Mouse (Mus musculus) ES-CJ7 (cell line): ENCODE measurements around the gene Cmtm4.

Experiments
- DNase-seq: peaks from one replicate; pipeline ENCODE4 v3.0.0; 2011; ENCODE audit warnings: low read depth, low spot score

Cmtm4 gene

GRCm38 (mm10) chr8:104411468-104411867, 15.9 kb upstream of the Cmtm4 start:
- no peak for DNase-seq

GRCm38 (mm10) chr8:104410628-104411273, 15.1 kb upstream of the Cmtm4 start:
- peak; percentile 83 for DNase-seq

DNA sequence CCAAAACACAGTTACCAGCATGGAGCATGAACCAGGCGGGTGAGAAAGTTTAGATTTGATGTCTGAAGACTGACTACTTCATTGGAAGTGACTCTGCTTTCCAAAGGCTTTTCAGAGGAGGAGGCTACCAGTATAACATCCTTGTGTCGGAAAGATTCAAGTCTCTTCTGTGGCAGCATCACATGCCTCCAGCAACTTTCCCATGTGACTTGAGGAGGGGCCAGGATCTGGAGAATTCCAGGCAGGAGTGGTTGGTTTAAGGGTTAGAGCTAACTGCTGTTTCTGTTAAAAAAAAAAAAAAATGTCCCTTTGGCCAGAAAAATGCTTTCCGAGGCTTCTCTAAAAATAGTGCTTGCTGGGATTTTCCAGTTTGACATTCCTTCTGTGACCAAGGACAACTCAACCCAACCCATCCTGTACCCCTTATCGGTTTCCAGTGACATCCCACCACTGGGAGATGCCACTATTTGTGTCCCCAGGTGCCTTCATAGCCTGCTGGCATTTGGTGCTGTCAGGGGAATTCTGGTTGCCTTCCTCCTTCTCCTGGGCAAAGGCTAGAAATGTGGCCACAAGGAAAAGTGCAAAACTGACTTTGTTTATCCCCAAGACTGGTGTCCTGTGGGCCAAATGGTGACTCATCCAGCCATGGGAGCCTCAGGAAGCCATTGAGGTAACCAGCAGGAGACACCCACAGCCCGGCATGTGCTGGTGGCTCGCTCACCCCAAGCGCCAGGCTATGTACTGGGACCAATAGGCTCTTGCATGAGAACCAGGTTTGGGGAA, 12.9 kb upstream of the Cmtm4 start:
- DNase-seq: no peak

DNA sequence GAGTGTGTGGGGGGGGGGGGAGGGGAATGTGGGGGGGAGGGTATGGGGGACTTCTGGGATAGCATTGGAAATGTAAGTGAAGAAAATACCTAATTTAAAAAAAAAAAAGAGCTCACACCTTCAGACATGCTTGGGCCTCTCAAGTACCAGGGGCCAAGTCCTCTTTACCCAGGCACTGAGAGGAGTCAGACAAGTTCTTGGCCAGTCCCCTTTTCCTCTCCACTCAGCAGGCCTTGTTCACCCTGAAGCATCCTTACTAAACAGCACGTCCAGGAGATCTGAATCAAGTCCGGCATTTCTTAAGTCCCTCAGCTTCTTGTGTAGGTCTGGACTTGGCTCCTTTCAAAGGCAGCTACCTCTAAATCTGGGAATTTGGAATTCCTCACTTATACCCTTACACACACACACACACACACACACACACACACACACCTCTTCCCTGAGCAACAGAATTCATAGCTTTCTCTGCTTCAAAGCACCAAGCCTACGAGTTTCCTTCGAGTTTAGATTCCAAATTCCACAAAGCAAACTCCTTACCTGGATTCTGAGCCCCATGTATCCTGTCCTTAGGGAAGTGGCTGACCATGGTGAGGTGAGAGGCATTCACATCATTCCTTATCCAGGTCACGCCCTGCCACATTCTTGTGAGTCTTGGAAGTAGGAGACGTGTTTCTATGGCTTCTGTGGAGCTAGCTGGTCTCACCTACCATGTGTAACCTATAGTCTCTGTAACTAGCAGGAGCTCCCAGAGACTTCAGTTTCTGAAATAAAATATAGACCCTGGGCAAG, 10.9 kb upstream of the Cmtm4 start:
- peak; percentile 39 for DNase-seq

GRCm38 (mm10) chr8:104405430-104406187, 10.0 kb upstream of the Cmtm4 start:
- no peak for DNase-seq

DNA sequence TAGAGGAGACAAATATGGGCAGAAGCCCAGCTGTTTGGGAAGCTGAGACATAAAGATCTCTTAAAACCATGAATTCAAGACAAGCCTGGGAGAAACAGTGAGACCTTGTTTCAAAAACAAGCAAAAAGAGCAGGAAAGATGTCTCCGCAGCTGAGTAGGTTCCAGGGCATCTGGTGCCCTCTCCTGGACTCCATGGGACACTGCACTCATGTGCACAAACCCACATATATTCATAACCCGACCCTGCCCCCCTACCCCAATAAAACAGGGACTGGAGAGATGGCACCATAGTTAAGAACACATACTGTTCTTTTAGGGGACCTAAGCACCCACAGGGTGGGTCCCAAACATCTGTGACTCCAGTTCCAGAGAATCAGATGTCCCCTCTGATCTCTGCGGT, 8.0 kb upstream of the Cmtm4 start:
- peak; percentile 53 for DNase-seq

- peak; percentile 39 for DNase-seq
Observed at GRCm38 (mm10) chr8:104394801-104395702, 555 bp downstream of the Cmtm4 start.

DNA sequence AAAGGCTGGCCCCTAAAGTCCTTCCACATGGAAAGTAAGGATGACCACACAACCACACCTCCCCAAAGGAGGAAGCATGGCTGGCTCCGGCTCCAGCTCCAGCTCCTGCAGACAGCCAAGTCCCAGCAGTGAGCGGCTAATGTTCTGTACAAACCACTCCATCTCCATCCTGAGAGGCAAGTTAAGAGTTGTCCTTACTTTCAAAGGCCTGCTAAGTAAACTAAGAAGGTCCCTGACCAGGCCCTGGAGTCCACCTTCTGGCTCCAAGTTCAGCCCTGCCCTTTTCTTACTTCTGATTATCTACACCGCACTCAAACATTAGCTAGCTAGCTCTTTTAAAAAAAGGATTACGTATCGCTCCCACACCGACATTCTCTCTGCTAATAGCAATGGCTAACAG, 1.8 kb downstream of the Cmtm4 start:
- no peak for DNase-seq

DNA sequence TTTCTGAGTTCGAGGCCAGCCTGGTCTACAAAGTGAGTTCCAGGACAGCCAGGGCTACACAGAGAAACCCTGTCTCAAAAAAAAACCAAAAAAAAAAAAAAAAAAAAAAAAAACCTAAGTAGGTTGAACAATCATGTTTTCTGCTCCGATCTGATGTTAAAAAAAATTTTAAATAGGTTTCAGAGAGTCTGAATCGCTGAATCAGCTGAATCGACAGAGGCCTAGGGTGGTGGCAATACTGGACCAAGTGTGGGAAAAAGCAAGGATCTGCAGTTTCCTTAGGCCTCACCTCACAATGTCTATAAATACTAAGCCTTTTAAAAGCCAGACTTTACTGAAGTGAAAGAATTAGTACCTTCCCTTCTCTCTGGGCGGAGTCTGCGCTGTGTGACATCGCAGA, 2.5 kb downstream of the Cmtm4 start:
- no peak for DNase-seq

DNA sequence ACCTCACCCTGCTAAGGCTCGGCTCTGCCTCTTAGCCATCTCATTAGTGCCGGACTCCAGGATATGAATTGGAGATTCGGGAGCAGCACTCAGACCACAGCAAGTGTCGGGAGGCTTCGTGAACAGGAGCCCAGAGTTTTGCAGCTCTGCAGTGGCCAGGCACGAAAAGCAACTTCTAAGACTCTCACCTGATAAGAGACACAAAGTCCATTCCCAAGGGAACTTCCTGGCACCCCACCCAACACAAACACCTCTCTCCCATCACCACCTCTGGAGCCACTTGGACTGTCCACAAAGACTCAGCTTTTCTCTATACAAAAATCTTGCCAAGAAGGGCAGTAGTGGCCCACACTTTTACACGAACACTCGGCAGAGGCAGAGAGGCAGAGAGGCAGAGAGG, 5.4 kb downstream of the Cmtm4 start:
- no peak for DNase-seq

DNA sequence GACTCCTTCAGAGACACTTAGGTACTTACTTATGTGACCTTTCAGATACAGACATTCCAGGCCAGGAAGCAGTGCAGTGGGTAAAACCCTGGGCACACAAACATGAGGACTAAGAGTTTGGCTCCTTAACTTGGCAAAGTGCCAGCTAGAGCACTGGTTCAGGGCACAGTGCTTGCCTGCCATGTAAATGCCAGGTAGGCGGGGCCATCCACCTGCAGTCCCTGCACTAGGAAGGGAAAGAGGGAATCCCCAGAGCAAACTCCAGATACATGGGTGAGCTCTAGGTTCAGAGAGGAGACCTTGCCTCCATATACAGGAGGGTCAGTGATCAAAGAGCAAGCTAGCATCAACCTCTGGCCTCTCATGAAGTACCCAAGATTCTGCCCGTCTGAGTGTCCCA, 7.6 kb downstream of the Cmtm4 start:
- no peak for DNase-seq

GRCm38 (mm10) chr8:104387501-104387900, 8.1 kb downstream of the Cmtm4 start:
- DNase-seq: no peak

GRCm38 (mm10) chr8:104386693-104387092, 8.9 kb downstream of the Cmtm4 start:
- DNase-seq: no peak

DNA sequence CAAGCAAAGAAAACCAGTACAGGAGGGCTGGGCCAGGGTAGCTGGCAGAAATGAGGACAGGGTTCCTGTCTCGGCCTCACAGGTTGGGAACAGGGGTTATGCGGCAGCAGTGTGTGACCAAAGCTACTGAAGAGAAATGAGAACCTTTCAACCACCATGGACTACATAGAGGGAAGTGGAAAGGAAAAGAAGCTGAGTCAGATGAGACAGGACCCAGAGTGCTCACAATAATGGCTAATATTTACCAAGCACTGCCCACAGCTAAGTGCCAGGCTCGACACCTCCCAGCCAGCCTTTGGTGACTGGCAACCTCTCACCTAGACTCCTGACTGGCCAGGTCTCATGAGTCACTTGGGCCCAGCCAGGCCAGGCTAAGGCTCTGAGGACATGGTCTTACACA, 11.6 kb downstream of the Cmtm4 start:
- no peak for DNase-seq

DNA sequence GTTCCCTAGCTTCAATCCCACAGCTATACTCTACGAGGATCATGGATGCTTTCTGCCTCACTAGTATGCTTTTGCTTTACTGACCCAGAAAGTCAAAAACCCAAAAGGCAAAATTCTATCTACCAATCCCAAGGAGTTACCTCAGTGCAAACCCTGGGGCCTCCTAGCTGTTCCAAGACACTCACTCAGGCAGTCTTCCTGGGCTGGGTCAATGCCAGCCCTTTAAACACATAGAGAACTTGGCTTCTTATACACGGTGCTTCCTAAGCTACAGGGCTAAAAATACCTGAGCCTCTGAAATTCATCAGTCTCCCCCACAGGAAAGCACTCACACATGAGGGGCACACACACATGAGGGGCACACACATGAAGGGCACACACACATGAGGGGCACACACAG, 12.3 kb downstream of the Cmtm4 start:
- no peak for DNase-seq

GRCm38 (mm10) chr8:104380961-104381411, 14.6 kb downstream of the Cmtm4 start:
- DNase-seq: no peak

- DNase-seq: no peak
Observed at GRCm38 (mm10) chr8:104380269-104380668, 15.3 kb downstream of the Cmtm4 start.

GRCm38 (mm10) chr8:104379301-104379836, 16.2 kb downstream of the Cmtm4 start:
- no peak for DNase-seq

GRCm38 (mm10) chr8:104376669-104377068, 18.9 kb downstream of the Cmtm4 start:
- no peak for DNase-seq

GRCm38 (mm10) chr8:104375959-104376358, 19.6 kb downstream of the Cmtm4 start:
- no peak for DNase-seq
